Mouse (Mus musculus): ENCODE data around the gene Hs2st1. TPM values are rescaled to one million over a fixed set of nuclear protein-coding genes. Genes with fewer than 3 reads are reported as not detected.

Hs2st1 gene
- polyA plus RNA-seq, 1 experiment = 3.0 TPM

DNA sequence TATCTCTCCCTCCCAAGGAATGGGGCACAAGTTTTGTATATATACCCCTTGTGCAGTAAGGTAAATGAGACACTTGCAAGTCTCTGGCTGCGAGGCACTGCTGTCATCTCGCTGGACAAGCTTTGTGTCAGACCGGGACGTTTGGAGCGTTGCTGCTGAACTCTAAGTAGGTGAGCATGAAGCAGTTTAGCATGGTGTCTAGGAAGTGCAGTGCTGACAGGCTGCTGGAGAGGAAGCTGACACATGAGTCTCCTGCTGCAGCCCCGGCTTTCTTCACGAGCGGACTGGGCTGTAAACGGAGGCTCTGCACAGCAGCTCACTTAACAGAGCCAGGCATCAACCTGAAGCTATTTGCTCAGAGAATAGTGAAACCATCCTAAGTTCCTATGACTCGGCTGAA, 107.3 kb downstream of the Hs2st1 start:
- H3K4me1 ChIP-seq (ENCODE audit: control insufficient read depth, insufficient read depth, low read length) = no peaks in the 10 kb centered on the region; the same call in 1 of the 2 replicates
- H3K4me3 ChIP-seq (ENCODE audit: control insufficient read depth, low read depth, low read length) = no peak overlapping the region
- TF ChIP-seq POLR2A (IDR thresholded peaks at IDR 0.05; ENCODE audit: control insufficient read depth, low read depth, low read length) (no peak), CTCF (IDR thresholded peaks at IDR 0.05; ENCODE audit: control insufficient read depth, insufficient read depth, insufficient replicate concordance, low read depth, low read length) (no peak)
- no peaks in the 10 kb centered on the region for H3K27me3 ChIP-seq (ENCODE audit: control insufficient read depth, insufficient read depth, low read length)
- H3K36me3 ChIP-seq (ENCODE audit: control insufficient read depth, insufficient read depth, low read length) = no peaks in the 10 kb centered on the region
- H3K27ac ChIP-seq (ENCODE audit: control insufficient read depth, insufficient read depth, low read depth, low read length) = no peak overlapping the region

DNA sequence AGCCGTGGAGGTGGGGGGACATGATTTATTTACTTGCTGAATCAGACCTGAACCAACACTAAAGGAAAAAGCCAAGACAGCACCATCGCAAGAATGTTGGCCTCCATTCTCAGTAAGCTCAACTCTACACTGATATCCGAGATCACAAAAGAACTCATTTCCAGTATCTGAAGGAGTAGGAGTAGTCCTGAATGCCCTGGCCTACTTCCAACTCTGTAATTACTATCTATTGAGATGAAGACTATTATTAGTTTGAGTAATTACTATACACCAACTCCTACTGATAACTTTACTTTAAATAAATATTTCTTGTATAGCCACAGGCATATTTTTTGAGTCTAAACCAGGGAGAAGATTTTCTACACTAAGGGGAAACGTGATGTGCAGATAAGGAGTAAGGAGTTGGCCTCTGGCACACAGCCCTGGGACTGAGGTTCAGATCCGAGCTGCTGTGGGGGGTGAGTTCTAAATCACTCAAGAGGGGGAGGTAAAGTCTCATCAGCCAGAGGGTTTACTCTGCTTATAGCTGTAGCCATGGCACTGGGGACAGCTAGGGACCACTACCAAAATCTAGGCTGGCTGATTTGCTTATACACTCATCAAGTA, 109.7 kb downstream of the Hs2st1 start:
- no peaks in the 10 kb centered on the region; the same call in 1 of the 2 replicates for H3K4me1 ChIP-seq (ENCODE audit: control insufficient read depth, insufficient read depth, low read length)
- no peak overlapping the region for H3K4me3 ChIP-seq (ENCODE audit: control insufficient read depth, low read depth, low read length)
- no peak for TF ChIP-seq CTCF (IDR thresholded peaks at IDR 0.05; ENCODE audit: control insufficient read depth, insufficient read depth, insufficient replicate concordance, low read depth, low read length)
- H3K27me3 ChIP-seq (ENCODE audit: control insufficient read depth, insufficient read depth, low read length) = no peaks in the 10 kb centered on the region
- no peak overlapping the region for H3K27ac ChIP-seq (ENCODE audit: control insufficient read depth, insufficient read depth, low read depth, low read length)
- H3K36me3 ChIP-seq (ENCODE audit: control insufficient read depth, insufficient read depth, low read length) = no peaks in the 10 kb centered on the region

DNA sequence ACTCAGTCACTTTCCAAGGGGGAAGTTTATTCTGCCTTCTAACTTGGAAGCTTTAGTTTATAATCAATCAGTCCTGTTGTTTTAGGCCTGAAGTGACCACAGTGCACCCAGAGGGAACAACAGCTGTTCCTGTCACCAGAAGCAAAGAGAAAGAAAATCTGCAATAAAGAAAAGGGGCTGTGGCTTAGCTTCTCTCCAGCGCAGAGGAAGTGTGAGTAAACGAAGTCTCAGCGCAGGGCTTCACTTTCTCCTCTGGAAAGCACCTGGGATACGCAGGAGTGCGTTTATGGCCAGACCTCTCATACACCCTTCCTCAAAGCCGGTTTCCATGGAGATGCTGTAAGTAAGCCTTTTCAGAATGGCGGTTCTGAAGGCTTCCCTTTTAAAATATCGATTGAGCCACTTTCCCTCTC, 110.7 kb downstream of the Hs2st1 start:
- TF ChIP-seq CTCF (IDR thresholded peaks at IDR 0.05; ENCODE audit: control insufficient read depth, insufficient read depth, insufficient replicate concordance, low read depth, low read length) (no peak), POLR2A (IDR thresholded peaks at IDR 0.05; ENCODE audit: control insufficient read depth, low read depth, low read length) (no peak)
- Histone ChIP-seq H3K36me3 (ENCODE audit: control insufficient read depth, insufficient read depth, low read length) (no peaks in the 10 kb centered on the region), H3K4me1 (ENCODE audit: control insufficient read depth, insufficient read depth, low read length) (no peaks in the 10 kb centered on the region; the same call in 1 of the 2 replicates), H3K4me3 (ENCODE audit: control insufficient read depth, low read depth, low read length) (no peak overlapping the region), H3K27me3 (ENCODE audit: control insufficient read depth, insufficient read depth, low read length) (no peaks in the 10 kb centered on the region), H3K27ac (ENCODE audit: control insufficient read depth, insufficient read depth, low read depth, low read length) (no peak overlapping the region)

DNA sequence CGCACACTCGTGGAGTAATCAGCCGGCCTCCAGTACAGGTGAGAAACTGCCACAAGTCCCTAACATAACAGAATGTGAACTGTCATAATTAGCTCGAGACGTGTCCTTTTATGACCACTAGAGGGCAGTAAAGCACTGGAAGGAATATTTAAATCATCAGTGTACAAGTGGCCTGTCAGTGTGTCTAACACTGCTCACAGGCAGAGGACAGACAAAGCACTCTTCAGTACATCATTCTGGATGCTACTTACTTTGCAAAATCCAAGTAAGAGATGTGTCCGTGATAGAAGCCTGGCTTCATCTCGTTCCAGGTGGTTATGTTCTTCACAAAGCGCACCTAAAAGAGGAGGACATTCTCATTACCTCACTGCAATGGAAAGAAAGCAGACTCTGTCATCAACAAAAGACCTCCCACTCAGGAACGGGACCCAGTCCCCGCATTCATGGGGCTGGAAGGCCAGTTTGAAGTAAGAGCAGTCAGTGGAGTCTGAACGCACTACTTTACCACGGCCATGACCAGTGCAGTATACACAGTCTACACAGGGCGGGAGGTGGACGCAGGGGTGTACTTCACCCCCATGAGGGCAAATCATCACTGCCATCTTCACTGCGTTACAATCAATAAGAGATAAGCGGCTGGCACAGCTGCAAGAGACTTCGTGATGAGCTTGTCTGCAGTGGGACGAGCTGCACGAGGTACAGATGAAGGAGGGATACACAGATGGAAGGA, 116.1 kb downstream of the Hs2st1 start:
- H3K4me3 ChIP-seq (ENCODE audit: control insufficient read depth, low read depth, low read length) = no peak overlapping the region
- no peak for TF ChIP-seq POLR2A (IDR thresholded peaks at IDR 0.05; ENCODE audit: control insufficient read depth, low read depth, low read length)
- peak; percentile 36; the same call in 1 of the 2 replicates for TF ChIP-seq CTCF (IDR thresholded peaks at IDR 0.05; ENCODE audit: control insufficient read depth, insufficient read depth, insufficient replicate concordance, low read depth, low read length)
- H3K4me1 ChIP-seq (ENCODE audit: control insufficient read depth, insufficient read depth, low read length) = no peaks in the 10 kb centered on the region
- no peak overlapping the region for H3K27ac ChIP-seq (ENCODE audit: control insufficient read depth, insufficient read depth, low read depth, low read length)
- H3K36me3 ChIP-seq (ENCODE audit: control insufficient read depth, insufficient read depth, low read length) = no peaks in the 10 kb centered on the region
- no peaks in the 10 kb centered on the region for H3K27me3 ChIP-seq (ENCODE audit: control insufficient read depth, insufficient read depth, low read length)

DNA sequence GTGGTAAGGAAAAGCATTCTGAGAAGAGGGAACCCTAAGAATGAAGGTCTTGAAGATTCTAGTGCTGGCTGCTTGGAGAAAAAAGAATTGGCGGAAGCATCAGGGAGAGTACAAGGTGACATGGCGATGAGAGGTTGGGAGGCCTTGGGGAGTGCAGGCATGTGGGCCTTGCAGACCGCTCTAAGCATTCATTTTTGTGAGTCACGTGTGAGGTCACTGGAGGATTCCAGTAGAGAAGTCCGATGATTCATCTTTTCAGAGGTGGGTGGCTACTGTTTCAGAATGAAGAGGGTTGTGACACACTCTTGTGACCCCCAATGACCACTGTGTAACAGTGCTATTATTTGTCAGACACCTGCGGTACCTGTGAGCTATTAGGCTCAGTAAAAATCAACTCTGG, 121.0 kb downstream of the Hs2st1 start:
- H3K27me3 ChIP-seq (ENCODE audit: control insufficient read depth, insufficient read depth, low read length) = no peaks in the 10 kb centered on the region
- H3K4me1 ChIP-seq (ENCODE audit: control insufficient read depth, insufficient read depth, low read length) = no peaks in the 10 kb centered on the region
- no peak overlapping the region for H3K4me3 ChIP-seq (ENCODE audit: control insufficient read depth, low read depth, low read length)
- no peaks in the 10 kb centered on the region for H3K36me3 ChIP-seq (ENCODE audit: control insufficient read depth, insufficient read depth, low read length)
- TF ChIP-seq POLR2A (IDR thresholded peaks at IDR 0.05; ENCODE audit: control insufficient read depth, low read depth, low read length) (no peak), CTCF (IDR thresholded peaks at IDR 0.05; ENCODE audit: control insufficient read depth, insufficient read depth, insufficient replicate concordance, low read depth, low read length) (no peak)
- no peak overlapping the region for H3K27ac ChIP-seq (ENCODE audit: control insufficient read depth, insufficient read depth, low read depth, low read length)

DNA sequence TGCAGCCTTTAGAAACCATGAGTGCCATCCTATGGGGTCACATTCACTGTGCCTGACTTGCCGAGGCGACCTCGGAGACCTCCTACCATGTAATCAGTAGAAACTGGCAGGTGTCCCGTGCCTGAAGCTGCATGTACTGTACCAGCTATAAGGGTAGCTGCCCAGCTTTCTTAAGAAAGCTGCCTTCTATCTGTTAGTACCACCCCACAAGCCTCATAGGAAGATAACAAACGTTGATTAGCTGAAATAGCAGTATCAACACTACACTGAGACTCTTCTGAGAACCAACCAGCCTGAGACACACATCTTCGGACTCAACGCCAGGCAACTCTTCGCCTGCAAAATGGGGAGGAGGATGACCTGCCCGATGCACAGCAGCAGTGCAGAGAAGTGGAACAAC, 122.1 kb downstream of the Hs2st1 start:
- Histone ChIP-seq H3K36me3 (ENCODE audit: control insufficient read depth, insufficient read depth, low read length) (no peaks in the 10 kb centered on the region), H3K27me3 (ENCODE audit: control insufficient read depth, insufficient read depth, low read length) (no peaks in the 10 kb centered on the region), H3K4me3 (ENCODE audit: control insufficient read depth, low read depth, low read length) (no peak overlapping the region), H3K27ac (ENCODE audit: control insufficient read depth, insufficient read depth, low read depth, low read length) (no peak overlapping the region), H3K4me1 (ENCODE audit: control insufficient read depth, insufficient read depth, low read length) (no peaks in the 10 kb centered on the region)
- TF ChIP-seq CTCF (IDR thresholded peaks at IDR 0.05; ENCODE audit: control insufficient read depth, insufficient read depth, insufficient replicate concordance, low read depth, low read length) (no peak), POLR2A (IDR thresholded peaks at IDR 0.05; ENCODE audit: control insufficient read depth, low read depth, low read length) (no peak)

DNA sequence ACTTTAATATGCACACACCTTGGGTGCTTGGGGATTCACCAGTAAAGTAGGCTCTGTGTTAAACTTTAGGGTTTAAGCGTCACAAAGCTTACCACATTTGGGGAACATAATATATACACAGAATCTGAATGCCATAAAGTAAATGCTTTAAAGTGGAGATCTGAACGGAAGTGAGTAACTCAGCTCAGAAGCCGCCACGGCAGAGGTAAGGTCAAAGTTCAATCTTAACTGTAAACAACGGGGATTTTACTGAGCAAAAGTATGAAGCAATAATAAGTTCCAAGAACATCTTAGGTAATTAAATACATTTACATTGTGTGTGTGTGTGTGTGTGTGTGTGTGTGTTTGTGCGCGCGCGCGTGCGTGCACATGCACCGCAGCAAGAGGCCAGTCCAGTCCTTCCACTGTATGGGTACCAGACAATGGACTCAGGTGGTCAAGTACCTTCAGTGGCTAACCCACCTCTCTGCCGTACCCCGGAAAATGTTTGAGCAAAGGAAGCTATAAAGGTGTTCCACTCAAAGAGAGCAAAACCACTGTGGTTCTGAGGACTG, 123.8 kb downstream of the Hs2st1 start:
- Histone ChIP-seq H3K4me1 (ENCODE audit: control insufficient read depth, insufficient read depth, low read length) (no peaks in the 10 kb centered on the region), H3K4me3 (ENCODE audit: control insufficient read depth, low read depth, low read length) (no peak overlapping the region), H3K36me3 (ENCODE audit: control insufficient read depth, insufficient read depth, low read length) (no peaks in the 10 kb centered on the region), H3K27me3 (ENCODE audit: control insufficient read depth, insufficient read depth, low read length) (no peaks in the 10 kb centered on the region), H3K27ac (ENCODE audit: control insufficient read depth, insufficient read depth, low read depth, low read length) (no peak overlapping the region)
- TF ChIP-seq POLR2A (IDR thresholded peaks at IDR 0.05; ENCODE audit: control insufficient read depth, low read depth, low read length) (no peak), CTCF (IDR thresholded peaks at IDR 0.05; ENCODE audit: control insufficient read depth, insufficient read depth, insufficient replicate concordance, low read depth, low read length) (no peak)
